15 mouse cellular contexts compared by ENCODE assay signal in genomic region chr4:46047971-46048370, GRCm38 (mm10).
"Had no signal": no experiment of that assay in that cellular context is flagged by ENCODE, and none has a peak within 500 bp of the region (broad histone marks: within the 10 kb centered on the region; RNA-seq: fewer than 3 reads in every experiment).

No protein-coding gene starts in this region.

- H3K9ac ChIP-seq: liver, embryonic 15.5 days; neural tube, embryonic 12.5 days had no signal

- H3K27me3 ChIP-seq: liver, embryonic 15.5 days; neural tube, embryonic 12.5 days had no signal

- H3K4me1 ChIP-seq: limb, embryonic 10.5 days; neural tube, embryonic 12.5 days had no signal

- H3K4me2 ChIP-seq: liver, embryonic 11.5 days; liver, embryonic 15.5 days; neural tube, embryonic 12.5 days had no signal

- DNase-seq: kidney, postnatal 25 days; lung, adult 2 months; lung, postnatal 36 days; midbrain, embryonic 14.5 days; retina, postnatal 1 day; right cerebral cortex, postnatal 4 days; spleen, adult 18-20 months; thymus, adult 2 months; thymus, postnatal 25 days had no signal

- H3K27ac ChIP-seq: left cerebral cortex, adult 2 months; limb, embryonic 10.5 days; neural tube, embryonic 12.5 days had no signal

- H3K36me3 ChIP-seq: limb, embryonic 10.5 days; neural tube, embryonic 12.5 days had no signal

- H3K4me3 ChIP-seq: left cerebral cortex, adult 2 months; limb, embryonic 10.5 days; liver, embryonic 15.5 days; neural tube, embryonic 12.5 days had no signal

- ATAC-seq: lung, postnatal 0 days had no signal

- H3K9me3 ChIP-seq: limb, embryonic 10.5 days; liver, embryonic 15.5 days had no signal
